Mouse (Mus musculus): Measurements from ENCODE around the gene Lao1.
"Not testable (repeated sequence)": the region's sequence is repeated elsewhere in the genome, so short reads cannot be mapped to it uniquely, and the experiment has no call there.

Gene Lao1

DNA sequence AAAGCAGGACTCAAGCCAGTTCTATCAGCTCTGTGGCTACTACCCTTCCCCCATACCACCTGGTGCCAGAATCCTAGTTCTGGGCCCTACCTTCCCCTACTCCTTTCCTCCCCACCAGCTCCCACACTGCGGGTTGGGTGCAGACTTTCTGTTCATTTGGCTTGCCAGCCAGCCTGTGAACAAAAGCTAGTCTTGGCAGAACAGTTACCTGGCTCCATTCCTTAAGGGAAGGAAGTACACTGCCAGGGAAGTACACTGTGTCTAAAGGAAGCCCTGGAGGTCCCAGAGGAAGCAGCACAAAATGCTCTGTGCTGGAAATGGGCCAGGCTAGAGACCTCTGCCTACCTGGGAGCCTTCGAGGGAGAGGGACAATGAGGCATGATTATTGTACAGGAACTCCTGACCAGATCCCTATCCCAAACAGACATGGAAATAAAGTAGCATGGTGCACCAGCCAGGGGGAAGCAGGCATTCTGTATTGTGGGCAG lies at the start of gene Lao1:
Lao1 (plus strand) TSS at position 438 of the 488 bp plus-strand sequence.
- in situ Hi-C loops (cut with MboI; ENCODE audit: low sequenced_read_pairs), result no loop called here

DNA sequence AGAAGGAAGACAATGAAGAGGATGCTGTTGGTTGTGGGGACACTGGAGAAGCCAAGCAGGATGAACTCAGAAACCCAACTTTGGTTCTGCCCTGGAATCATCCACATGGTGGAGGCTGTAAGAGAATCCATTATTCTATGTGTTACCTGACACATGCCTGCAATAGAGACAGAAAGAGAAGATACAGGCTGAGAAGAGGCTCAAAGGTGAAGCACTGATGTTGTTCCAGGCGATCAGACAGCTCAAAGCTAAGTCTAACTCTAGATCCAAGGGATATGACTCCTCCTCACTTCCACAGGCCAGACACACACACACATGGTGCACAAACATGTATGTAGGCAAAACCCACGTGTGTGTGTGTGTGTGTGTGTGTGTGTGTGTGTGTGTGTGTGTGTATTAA lies 44.0 kb upstream of the Lao1 start, which contains the start of gene Olfr1329:
Olfr1329 (minus strand) TSS at position 101 of the 400 bp plus-strand sequence.
- in situ Hi-C loops (cut with MboI; ENCODE audit: low sequenced_read_pairs), result not testable (repeated sequence)

DNA sequence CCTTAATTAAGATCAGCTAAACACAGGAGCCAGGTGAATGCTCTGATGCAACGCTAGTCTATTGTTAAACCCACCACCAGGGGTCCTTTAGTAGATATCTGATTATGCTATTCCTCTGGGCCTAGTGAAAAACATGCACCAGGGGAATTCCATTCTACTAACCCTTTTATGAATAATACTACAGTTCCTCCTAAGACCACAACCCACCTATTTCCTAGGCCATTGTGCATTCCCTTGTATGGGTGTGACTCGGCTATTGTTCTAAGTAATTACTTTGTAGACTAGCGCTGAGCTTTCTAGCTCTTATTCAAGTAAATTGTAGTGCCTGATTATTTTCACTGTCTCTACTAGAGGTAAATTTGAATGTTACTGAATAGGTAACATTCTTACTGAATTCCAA lies 30.1 kb upstream of the Lao1 start:
- in situ Hi-C loops (cut with MboI; ENCODE audit: low sequenced_read_pairs), result not testable (repeated sequence)

DNA sequence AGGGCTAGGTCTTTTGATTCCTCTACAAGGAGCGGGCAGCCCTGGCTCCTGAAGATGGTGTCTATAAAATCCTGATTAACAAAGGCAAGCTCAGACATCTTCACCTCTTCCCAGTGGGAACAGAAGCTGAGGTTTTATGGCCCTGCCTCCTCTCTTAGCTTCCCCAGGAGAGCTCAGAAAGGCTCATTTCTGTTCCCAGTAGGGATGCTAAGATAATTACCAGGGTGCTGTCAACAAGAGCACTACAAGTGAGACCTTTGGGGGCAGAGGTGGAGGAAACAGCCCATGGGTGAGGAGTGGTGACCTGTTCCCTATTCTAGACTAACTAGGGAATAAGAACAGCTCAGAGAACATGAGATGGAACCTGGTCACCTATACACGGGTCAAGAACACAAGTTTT lies 22.9 kb upstream of the Lao1 start, which contains the start of gene Olfr1328:
Olfr1328 (minus strand) TSS at position 101 of the 400 bp plus-strand sequence.
- in situ Hi-C loops (cut with MboI; ENCODE audit: low sequenced_read_pairs), result no loop called here

DNA sequence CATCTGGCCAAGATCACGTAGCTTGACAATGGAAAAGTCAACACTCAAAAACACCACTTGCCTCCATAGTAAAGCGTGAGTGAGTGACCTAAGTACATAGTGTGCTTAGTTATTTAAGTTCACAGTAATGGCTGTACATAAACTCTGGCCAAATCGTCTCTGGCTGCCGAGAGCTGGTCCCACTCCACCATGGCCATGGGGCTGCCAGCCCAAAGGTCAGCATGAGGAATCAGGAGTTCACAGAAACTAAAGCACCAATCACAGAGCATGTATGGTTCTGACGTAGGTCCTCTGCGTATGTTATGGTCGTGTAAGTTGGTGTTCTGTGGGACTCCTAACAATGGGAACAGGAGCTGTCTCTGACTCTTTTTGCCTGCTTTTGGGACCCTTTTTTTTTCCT lies 2.6 kb upstream of the Lao1 start:
- in situ Hi-C loops (cut with MboI; ENCODE audit: low sequenced_read_pairs), result no loop called here

DNA sequence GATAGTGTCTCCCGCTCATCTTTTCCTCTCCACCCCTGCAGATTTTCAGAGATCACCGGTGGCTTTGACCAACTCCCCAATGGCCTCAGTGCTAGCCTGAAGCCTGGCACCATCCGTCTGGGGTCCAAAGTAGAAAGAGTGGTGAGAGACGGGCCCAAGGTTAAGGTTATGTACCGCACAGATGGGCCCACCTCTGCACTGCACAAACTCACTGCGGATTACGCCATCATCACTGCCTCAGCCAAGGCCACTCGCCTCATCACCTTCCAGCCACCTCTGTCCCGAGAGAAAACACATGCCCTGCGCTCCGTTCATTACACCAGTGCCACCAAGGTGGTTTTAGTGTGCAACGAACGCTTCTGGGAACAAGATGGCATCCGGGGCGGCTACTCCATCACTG lies 6.3 kb downstream of the Lao1 start:
- in situ Hi-C loops (cut with MboI; ENCODE audit: low sequenced_read_pairs), result no loop called here

DNA sequence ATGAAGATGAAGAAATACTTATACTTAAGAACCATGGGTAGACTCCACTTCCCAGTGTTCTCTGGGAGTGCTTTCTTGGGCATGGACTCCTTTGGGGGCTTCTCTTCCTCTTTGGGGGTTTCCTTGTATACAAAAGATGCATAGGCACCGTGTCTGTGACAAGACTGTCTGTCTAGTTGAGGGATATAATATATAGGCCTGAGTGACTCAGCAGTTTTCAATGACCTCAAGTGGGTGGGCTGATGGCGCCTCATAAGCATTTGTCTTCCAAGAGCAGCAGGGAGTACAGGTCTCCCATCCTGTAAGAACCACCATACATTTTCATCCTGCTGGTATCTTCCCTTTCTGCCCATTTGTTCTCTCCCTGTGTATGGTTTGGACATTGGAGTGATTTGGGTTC lies 11.9 kb downstream of the Lao1 start:
- in situ Hi-C loops (cut with MboI; ENCODE audit: low sequenced_read_pairs), result no loop called here

DNA sequence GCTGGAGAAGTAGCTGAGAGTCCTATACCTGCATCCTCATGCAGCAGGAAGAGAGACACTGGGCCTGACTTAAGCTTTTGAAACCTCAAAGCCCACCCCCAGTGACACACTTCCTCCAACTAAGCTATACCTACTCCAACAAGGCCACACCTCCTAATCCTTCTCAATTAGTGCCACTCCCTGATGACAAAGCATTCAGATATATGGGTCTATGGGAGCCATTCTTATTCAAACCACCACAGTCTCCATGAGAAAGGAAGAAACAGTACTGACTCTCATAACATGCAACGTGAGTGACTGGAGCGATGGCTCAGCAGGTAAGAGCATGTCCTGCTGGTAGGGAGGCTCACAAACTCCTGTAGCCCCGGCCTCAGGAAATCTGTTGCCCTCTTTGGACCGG lies 23.9 kb downstream of the Lao1 start:
- in situ Hi-C loops (cut with MboI; ENCODE audit: low sequenced_read_pairs), result loop anchor here (25.0 kb wide), 1 partner anchor 323 kb away; the partner anchor contains the start of gene Olfr62

DNA sequence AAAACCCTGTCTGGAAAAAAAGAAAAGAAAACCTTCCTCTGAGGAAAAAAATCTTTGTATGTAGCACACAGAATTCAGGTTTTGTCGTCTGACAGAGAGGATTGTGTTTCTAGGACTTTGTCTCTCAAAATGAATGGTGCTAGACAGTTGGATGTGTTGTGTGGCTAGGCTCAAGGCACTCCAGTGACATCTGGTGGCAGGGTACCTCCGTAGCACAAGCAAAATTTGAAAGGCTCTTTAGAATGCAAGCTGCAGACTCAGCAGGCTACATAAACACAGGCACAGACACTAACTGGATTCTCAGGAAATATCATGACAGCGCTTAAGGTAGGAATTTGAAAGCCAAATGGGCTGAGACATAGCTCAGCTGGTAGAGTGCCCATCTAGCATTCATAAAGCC lies 27.2 kb downstream of the Lao1 start:
- in situ Hi-C loops (cut with MboI; ENCODE audit: low sequenced_read_pairs), result loop anchor here (25.0 kb wide), 1 partner anchor 326 kb away; the partner anchor contains the start of gene Olfr62

DNA sequence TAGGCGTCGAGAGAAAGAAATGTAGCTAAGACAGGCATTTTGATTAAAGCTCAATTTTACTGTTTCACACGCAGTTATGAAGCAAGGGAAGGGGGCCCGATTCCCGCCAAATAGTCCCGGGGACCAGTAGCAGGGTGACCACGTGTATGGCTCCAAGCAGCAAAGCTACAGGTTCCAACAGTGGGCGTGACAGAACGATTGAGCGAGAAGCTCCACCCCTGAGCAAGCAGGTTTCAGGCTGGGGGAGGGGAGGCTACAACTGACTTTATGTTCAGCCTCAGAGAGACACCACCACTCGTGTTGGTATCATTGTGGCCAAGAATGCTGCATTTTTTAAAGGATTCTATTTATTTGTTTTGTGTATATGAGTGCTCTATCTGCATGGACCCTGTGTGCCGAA lies 28.0 kb downstream of the Lao1 start:
- in situ Hi-C loops (cut with MboI; ENCODE audit: low sequenced_read_pairs), result loop anchor here (25.0 kb wide), 1 partner anchor 327 kb away; the partner anchor contains the start of gene Olfr62

DNA sequence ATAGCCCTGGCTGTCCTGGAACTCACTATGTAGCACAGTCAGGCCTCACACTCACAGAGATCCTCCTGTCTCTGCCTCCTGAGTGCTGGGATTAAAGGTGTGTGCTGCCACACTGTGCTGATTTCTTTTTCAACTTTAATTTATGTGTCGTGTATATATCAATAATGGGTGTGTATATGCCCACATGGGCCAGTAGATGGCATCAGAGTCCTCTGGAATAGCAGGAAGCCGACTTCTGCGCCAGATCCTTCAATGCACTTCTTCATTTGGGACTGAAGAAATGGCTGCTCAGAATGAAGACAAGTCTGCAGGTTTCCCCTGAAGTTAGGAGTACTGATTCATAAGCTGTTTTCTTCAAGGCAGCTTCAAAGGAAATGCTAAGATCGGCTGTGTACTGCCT lies 30.4 kb downstream of the Lao1 start:
- in situ Hi-C loops (cut with MboI; ENCODE audit: low sequenced_read_pairs), result loop anchor here (25.0 kb wide), 1 partner anchor 329 kb away; the partner anchor contains the start of gene Olfr62

DNA sequence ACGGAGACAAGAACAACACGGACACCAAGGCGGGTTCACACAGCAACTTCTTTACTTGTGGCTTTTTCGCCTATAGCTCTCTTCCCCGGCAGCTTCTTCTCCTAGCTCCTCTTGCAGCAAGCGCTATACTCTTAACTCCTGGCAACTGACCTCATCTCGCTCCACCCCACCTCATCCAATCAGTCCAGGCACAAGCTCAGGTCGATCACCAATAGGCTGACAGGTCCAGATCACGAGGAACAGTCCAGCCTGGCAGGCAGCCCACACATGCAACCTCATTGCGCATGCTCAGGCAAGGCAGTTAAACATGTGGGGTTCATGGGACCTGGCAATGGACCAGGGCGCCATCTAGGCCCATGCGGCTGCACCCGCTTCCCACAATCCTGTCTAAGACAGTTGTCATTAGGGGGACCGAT lies 35.8 kb downstream of the Lao1 start:
- in situ Hi-C loops (cut with MboI; ENCODE audit: low sequenced_read_pairs), result loop anchor here (25.0 kb wide), 1 partner anchor 335 kb away; the partner anchor contains the start of gene Olfr62

DNA sequence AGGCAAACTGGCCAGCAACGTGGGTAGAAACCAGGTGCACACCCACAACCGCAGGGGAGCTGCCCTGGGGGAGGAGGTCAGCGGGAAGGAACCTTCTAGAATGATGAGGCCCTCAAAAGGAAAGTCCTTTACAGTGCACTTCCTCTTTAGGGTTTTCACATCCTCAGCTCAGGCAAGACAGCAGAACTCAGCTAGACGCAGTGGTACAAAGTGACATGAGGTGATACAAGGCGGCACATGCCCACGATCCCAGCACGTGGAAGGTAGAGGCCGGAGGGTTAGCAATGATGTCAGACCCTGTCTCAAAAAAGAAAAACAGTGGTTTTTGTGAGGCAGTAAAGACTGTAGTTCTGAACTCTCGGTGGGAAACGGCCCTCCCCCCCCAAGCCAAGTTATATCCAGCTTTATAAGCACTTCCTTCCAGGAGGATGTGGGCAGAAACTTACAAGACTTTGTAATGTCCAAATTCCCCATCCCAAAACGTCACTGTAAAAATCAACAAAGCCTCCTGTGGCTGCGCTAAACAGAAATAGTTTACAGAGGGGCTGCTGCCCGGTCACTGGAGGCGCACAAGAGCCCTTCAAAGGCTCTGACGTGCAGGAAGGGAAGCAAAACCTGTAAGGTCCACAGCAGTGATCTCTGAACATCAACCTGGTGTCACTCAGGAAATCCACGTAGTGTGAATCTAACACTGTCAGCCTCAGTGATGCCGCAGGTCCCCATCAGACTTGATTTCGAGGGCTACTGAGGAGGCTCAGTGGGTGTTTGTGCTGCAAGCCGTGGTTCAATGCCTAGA lies 38.5 kb downstream of the Lao1 start:
- in situ Hi-C loops (cut with MboI; ENCODE audit: low sequenced_read_pairs), result loop anchor here (5.0 to 25.0 kb wide), 2 partner anchors 167 to 338 kb away; partner anchors contain the start of gene Olfr62

DNA sequence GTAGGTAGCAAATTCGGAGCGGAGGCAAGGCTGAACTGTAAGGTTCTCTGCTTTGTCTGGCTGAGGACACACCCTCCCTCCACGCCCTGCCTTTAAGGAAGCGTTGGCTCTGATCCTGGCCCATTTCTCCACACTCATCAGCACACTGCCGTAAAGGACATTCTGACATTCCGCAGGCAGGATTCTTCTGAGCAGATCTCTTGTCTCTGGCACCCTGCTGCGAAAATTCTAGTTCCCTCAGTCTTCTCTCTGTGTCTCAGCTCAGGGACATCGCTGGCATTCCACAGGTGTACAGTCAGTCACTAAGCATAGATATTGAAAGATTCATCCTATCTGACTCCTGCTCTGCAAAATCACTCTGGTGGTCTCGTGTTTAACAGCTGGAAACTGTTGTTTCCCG lies 40.3 kb downstream of the Lao1 start:
- in situ Hi-C loops (cut with MboI; ENCODE audit: low sequenced_read_pairs), result loop anchor here (5.0 kb wide), 1 partner anchor 166 kb away; no protein-coding TSS in a partner anchor

DNA sequence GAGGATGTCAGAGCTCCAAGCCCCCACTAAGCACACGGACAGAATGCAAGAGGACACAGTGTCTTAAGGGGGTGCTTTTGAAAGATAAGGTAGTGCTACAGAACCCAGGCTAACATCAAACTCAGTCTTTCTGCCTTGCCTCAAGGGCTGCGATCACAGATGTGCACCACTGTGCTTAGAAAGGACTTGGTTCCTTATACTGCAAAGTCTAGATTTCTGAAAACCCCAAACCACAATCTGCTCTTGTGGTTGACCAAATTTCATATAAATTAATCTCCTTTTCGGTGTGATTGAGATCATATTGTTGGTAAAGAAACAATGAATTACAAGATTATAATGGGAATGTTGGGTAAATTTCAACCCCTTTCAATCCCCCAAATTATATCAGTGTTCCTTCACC lies 41.1 kb downstream of the Lao1 start:
- in situ Hi-C loops (cut with MboI; ENCODE audit: low sequenced_read_pairs), result loop anchor here (5.0 kb wide), 1 partner anchor 165 kb away; no protein-coding TSS in a partner anchor

DNA sequence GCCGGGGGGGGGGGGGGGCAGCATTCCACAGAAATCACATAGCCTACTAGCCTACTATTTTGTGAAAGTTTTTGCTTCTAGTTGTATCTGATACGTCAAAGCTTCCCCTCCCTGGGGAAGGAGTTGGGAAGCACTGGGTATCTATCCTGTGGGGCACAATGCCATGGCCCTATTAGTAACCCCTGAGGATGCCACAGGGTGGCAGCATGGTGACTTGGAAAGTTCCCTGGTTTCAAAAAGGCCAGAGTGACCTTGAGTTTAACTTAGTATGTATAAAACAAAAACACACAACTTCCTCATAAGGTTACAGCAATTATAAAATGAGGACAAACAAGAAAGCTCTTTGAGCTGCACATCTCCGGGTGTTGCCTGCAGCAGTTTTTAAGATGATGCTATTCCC lies 42.8 kb downstream of the Lao1 start:
- in situ Hi-C loops (cut with MboI; ENCODE audit: low sequenced_read_pairs), result loop anchor here (5.0 kb wide), 1 partner anchor 163 kb away; no protein-coding TSS in a partner anchor

DNA sequence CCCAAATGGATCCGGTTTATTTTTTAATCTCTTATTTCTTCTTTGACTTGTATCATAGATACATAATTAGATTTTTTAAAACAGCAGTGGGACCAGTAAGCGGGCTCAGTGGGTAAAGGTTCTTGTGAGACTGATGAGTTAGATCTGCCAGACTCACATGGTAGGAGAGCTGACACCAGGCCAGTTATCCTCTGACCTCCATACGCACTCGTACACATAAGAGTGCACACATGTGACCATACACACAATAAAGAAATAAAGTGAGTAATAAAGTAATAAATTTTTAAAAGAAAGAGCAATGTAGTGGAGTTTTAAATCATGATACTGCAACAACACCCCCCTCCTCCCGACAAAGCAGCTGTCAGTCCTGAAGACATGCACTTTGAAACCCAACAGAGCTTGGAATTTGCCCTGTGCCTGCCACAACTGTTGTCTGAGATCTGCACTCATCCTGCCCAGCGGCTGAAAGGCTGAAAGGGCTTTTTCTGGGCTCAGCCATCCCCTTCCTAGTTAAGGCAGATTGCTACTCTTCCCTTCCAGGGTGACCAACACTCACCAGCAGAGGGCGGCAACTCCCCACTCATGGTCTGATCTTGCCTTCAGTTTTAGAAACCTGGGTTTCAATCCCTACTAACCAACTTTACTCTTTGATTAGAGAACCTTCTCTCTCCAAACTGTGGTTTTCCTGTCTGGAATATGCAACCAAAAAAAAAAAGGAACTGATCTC lies 43.4 kb downstream of the Lao1 start:
- in situ Hi-C loops (cut with MboI; ENCODE audit: low sequenced_read_pairs), result loop anchor here (5.0 kb wide), 1 partner anchor 163 kb away; no protein-coding TSS in a partner anchor

DNA sequence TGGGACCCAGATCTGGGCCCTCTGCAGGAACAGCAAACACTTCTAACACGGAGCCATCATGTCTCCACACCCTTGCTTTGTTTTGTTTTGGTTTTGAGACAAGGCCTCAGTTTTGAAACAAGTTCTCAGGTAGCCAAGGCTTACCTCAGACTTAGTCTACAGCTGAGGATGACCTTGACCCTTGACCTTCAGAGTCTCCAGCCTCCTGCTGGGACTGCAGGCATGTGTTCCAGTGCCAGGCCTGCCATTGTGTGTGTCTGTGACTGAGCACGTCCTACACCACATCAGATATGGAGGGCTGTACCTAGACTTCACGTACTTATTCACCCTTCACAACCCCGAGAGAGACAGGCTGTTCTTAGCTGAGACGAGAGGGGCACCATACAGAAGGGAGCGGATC lies 46.2 kb downstream of the Lao1 start:
- in situ Hi-C loops (cut with MboI; ENCODE audit: low sequenced_read_pairs), result no loop called here

DNA sequence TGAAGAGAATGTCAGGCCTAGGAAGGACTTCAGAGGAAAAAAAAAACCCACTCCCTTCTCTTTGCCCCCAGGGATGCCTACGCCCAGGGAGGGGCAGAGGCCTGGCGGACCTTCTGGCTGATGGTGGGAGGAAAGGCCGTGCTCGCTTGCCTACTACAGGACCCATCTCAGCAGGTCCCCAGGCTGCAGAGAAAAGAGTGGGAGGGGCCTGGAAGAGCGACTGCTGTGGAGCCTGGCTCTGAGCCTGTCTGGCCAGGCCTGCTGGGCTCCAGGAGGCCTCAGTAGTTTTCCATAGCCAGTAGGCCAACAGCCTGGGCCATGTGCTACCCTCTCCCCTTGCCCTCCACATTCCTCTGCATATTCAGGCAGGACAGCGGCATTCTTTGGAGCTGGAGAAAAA lies 47.1 kb downstream of the Lao1 start:
- in situ Hi-C loops (cut with MboI; ENCODE audit: low sequenced_read_pairs), result no loop called here

DNA sequence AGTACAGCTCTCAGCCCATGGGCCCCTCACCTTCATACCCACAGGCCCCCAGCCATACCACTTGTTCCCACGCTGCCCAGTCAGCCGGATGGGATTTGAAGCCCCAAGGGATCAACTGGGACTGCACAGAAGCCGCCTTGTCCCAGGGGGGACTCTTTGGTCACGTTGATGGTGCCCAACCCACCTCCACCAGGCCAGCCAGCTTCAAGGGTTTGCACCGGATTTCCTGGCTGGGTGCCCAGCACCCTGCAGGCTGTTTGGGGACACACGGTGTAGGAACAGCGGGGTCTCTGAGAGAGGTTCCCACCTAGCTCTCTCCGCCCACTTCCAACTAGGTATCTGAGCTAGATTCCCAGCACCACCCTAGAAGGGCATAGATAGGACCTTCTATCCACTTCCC lies 48.4 kb downstream of the Lao1 start:
- in situ Hi-C loops (cut with MboI; ENCODE audit: low sequenced_read_pairs), result no loop called here

DNA sequence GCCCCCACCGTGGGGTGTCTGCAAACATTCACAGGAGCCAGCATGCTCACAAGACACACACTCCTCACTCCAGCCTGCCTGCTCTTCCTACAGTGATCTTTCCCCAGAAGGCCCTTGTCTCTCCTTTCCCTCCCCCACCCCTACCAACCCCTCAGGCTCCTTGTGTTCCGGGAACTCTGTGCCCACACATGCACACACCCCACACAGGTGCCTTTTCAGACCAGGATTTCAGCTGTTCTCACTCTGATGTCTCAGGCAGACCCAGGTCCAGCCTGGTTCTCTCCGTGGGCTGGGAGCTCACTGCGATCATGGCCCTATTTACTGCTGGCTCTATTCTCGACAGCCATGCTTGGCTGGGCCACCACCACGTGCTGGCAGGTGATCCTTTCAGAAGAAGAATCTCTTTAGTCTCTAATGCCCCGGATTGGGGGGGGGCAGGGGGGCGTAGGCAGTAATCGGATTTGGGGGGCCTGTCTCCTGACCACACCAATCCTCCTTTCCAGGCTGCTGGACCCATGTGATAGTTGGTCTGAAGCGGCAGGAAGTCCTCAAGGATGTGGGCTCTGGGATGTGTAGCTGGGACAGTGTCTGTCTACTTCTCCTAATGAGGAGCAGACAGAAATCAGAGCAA lies 49.8 kb downstream of the Lao1 start:
- in situ Hi-C loops (cut with MboI; ENCODE audit: low sequenced_read_pairs), result no loop called here
